Mouse (Mus musculus) megakaryocyte, embryonic 14.5 days (primary cell): ENCODE results near the gene Serpina9.

Experiments used
- FLI1 ChIP-seq: IDR thresholded peaks from 2 replicates; pipeline ENCODE4 v1.6.1; 2012; ENCODE audit warnings: low read length, inconsistent platforms, mixed read lengths
- GATA1 ChIP-seq: IDR thresholded peaks from 3 replicates; pipeline ENCODE4 v1.6.1; 2012; ENCODE audit warnings: mixed read lengths, low read length, inconsistent platforms, borderline replicate concordance

DNA sequence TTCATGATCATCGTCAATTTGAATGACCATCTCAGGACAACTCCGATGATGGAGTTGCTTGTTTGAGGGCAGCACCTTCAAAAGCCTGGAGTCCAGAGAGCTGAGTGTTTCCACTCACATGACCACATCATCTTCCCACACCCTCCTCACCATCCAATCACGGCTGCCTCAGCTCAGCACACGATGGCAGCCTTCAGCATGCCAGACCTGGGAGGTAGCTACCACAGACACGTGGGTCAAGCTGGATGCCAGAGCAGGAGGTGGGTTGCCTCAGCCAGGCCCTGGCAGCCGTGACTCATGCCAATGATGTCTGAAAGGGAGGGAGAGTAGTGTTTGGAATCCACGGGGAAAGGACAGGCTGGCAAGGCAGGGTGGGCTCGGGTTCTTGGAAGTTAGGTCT, 42.2 kb upstream of the Serpina9 start:
- TF ChIP-seq FLI1 (no peak), GATA1 (no peak)
